Mouse (Mus musculus): Measurements from ENCODE around the gene Pcp4.

- TF ChIP-seq CTCF (IDR thresholded peaks at IDR 0.05; ENCODE audit: control insufficient read depth, insufficient read depth, insufficient replicate concordance, low read depth, low read length) (no peak), POLR2A (IDR thresholded peaks at IDR 0.05; ENCODE audit: control insufficient read depth, low read depth, low read length) (no peak)
Measured at GRCm38 (mm10) chr16:96439682-96440081, 27.7 kb upstream of the Pcp4 start.

All from testis, adult 2 months (tissue).